Mouse (Mus musculus) urinary bladder, postnatal 14 days (tissue): ENCODE data around the gene H2-Q6.
"Not testable (repeated sequence)": the region's sequence is repeated elsewhere in the genome, so short reads cannot be mapped to it uniquely, and the experiment has no call there.

ENCODE experiments used
- DNase-seq: peaks from one replicate; pipeline ENCODE4 v3.0.0; 2021; ENCODE audit warnings: low spot score

H2-Q6 gene

GRCm38 (mm10) chr17:35434836-35435235 lies 10.2 kb downstream of the H2-Q6 start:
- not testable (repeated sequence) for DNase-seq

- DNase-seq = not testable (repeated sequence)
Observed at GRCm38 (mm10) chr17:35435577-35435976, 10.9 kb downstream of the H2-Q6 start.

- not testable (repeated sequence) for DNase-seq
Observed at GRCm38 (mm10) chr17:35437386-35437936, 12.8 kb downstream of the H2-Q6 start.

- DNase-seq = not testable (repeated sequence)
Observed at GRCm38 (mm10) chr17:35438395-35438794, 13.7 kb downstream of the H2-Q6 start.

- DNase-seq = peak; percentile 88
Observed at GRCm38 (mm10) chr17:35438885-35439284, 14.2 kb downstream of the H2-Q6 start, which contains the start of gene H2-Q7. H2-Q7 (plus strand) TSS chr17:35439155.

- DNase-seq = peak; percentile 16
Observed at GRCm38 (mm10) chr17:35439295-35439747, 14.7 kb downstream of the H2-Q6 start.

GRCm38 (mm10) chr17:35439925-35440645 lies 15.4 kb downstream of the H2-Q6 start:
- not testable (repeated sequence) for DNase-seq

GRCm38 (mm10) chr17:35442376-35442775 lies 17.7 kb downstream of the H2-Q6 start:
- DNase-seq = not testable (repeated sequence)

- DNase-seq = not testable (repeated sequence)
Observed at GRCm38 (mm10) chr17:35444510-35444909, 19.9 kb downstream of the H2-Q6 start.

GRCm38 (mm10) chr17:35458247-35458646 lies 33.6 kb downstream of the H2-Q6 start:
- DNase-seq = not testable (repeated sequence)

GRCm38 (mm10) chr17:35460513-35461341 lies 36.1 kb downstream of the H2-Q6 start:
- DNase-seq = not testable (repeated sequence)

GRCm38 (mm10) chr17:35465651-35466050 lies 41.0 kb downstream of the H2-Q6 start:
- DNase-seq = not testable (repeated sequence)

- DNase-seq = not testable (repeated sequence)
Observed at GRCm38 (mm10) chr17:35468936-35469335, 44.3 kb downstream of the H2-Q6 start.

GRCm38 (mm10) chr17:35469842-35470751 lies 45.4 kb downstream of the H2-Q6 start, which contains the start of gene H2-Q10:
H2-Q10 (plus strand) TSS chr17:35470089.
- no peak for DNase-seq
